Mouse (Mus musculus): ENCODE data around the gene Ppp1r15b. TPM values are rescaled to one million over a fixed set of nuclear protein-coding genes. Genes with fewer than 3 reads are reported as not detected.

Ppp1r15b gene
- 31.7 and 32.1 TPM in 2 replicates for polyA plus RNA-seq (2012; rRNA removed)

- Histone ChIP-seq H3K27ac (ENCODE audit: insufficient read depth, low read length) (peak within 1 kb of the TSS; percentile 83), H3K4me1 (ENCODE audit: control insufficient read depth, insufficient read depth, low read length) (no peaks in the 10 kb centered on the region; the same call in 1 of the 2 replicates), H3K4me3 (replicated peaks; ENCODE audit: insufficient read depth, low read depth, low read length) (peak within 1 kb of the TSS; percentile 81), H3K27me3 (ENCODE audit: control insufficient read depth, insufficient read depth, low read length) (no peaks in the 10 kb centered on the region)
- under 1% methylated on average over 72 of the region's 72 CpGs for WGBS
- TF ChIP-seq CTCF (IDR thresholded peaks at IDR 0.05; ENCODE audit: borderline replicate concordance, insufficient read depth, low read depth, low read length) (no peak), POLR2A (IDR thresholded peaks at IDR 0.05; ENCODE audit: borderline replicate concordance, insufficient read depth, low read length) (peak; percentile 71)
- DNase-seq = peak; percentile 99 to 100
Observed at GRCm38 (mm10) chr1:133130638-133131560, at the start of gene Ppp1r15b. TSS of gene Ppp1r15b (plus strand) at chr1:133131143.

- no peak for TF ChIP-seq CTCF (IDR thresholded peaks at IDR 0.05; ENCODE audit: borderline replicate concordance, insufficient read depth, low read depth, low read length)
- TF ChIP-seq POLR2A (IDR thresholded peaks at IDR 0.05; ENCODE audit: borderline replicate concordance, insufficient read depth, low read length) = no peak
- no peaks in the 10 kb centered on the region for H3K27me3 ChIP-seq (ENCODE audit: control insufficient read depth, insufficient read depth, low read length)
- WGBS = 93% methylated on average over 5 of the region's 5 CpGs
- H3K27ac ChIP-seq (ENCODE audit: insufficient read depth, low read length) = no peak overlapping the region
- no peak for DNase-seq
- H3K4me3 ChIP-seq (replicated peaks; ENCODE audit: insufficient read depth, low read depth, low read length) = no peak overlapping the region
- no peaks in the 10 kb centered on the region for H3K4me1 ChIP-seq (ENCODE audit: control insufficient read depth, insufficient read depth, low read length)
Observed at GRCm38 (mm10) chr1:133083003-133083546, 47.9 kb upstream of the Ppp1r15b start.

GRCm38 (mm10) chr1:133083942-133084625 is 46.9 kb upstream of the Ppp1r15b start:
- WGBS = 85% methylated on average over 11 of the region's 11 CpGs
- TF ChIP-seq CTCF (IDR thresholded peaks at IDR 0.05; ENCODE audit: borderline replicate concordance, insufficient read depth, low read depth, low read length) (no peak), POLR2A (IDR thresholded peaks at IDR 0.05; ENCODE audit: borderline replicate concordance, insufficient read depth, low read length) (no peak)
- DNase-seq = no peak
- H3K27ac ChIP-seq (ENCODE audit: insufficient read depth, low read length) = no peak overlapping the region
- H3K27me3 ChIP-seq (ENCODE audit: control insufficient read depth, insufficient read depth, low read length) = no peaks in the 10 kb centered on the region
- H3K4me1 ChIP-seq (ENCODE audit: control insufficient read depth, insufficient read depth, low read length) = no peaks in the 10 kb centered on the region
- no peak overlapping the region for H3K4me3 ChIP-seq (replicated peaks; ENCODE audit: insufficient read depth, low read depth, low read length)

GRCm38 (mm10) chr1:133084708-133085416 is 46.1 kb upstream of the Ppp1r15b start:
- no peak for DNase-seq
- H3K27me3 ChIP-seq (ENCODE audit: control insufficient read depth, insufficient read depth, low read length) = no peaks in the 10 kb centered on the region
- TF ChIP-seq CTCF (IDR thresholded peaks at IDR 0.05; ENCODE audit: borderline replicate concordance, insufficient read depth, low read depth, low read length) = no peak
- WGBS = 80% methylated on average over 14 of the region's 14 CpGs
- no peak overlapping the region for H3K27ac ChIP-seq (ENCODE audit: insufficient read depth, low read length)
- H3K4me1 ChIP-seq (ENCODE audit: control insufficient read depth, insufficient read depth, low read length) = no peaks in the 10 kb centered on the region
- no peak overlapping the region for H3K4me3 ChIP-seq (replicated peaks; ENCODE audit: insufficient read depth, low read depth, low read length)

GRCm38 (mm10) chr1:133085417-133085742 is 45.6 kb upstream of the Ppp1r15b start:
- Histone ChIP-seq H3K27ac (ENCODE audit: insufficient read depth, low read length) (no peak overlapping the region), H3K4me1 (ENCODE audit: control insufficient read depth, insufficient read depth, low read length) (no peaks in the 10 kb centered on the region), H3K27me3 (ENCODE audit: control insufficient read depth, insufficient read depth, low read length) (no peaks in the 10 kb centered on the region), H3K4me3 (replicated peaks; ENCODE audit: insufficient read depth, low read depth, low read length) (no peak overlapping the region)
- DNase-seq = no peak
- TF ChIP-seq CTCF (IDR thresholded peaks at IDR 0.05; ENCODE audit: borderline replicate concordance, insufficient read depth, low read depth, low read length) (no peak), POLR2A (IDR thresholded peaks at IDR 0.05; ENCODE audit: borderline replicate concordance, insufficient read depth, low read length) (no peak)
- WGBS = 55% methylated on average over 8 of the region's 8 CpGs

- H3K4me3 ChIP-seq (replicated peaks; ENCODE audit: insufficient read depth, low read depth, low read length) = no peak overlapping the region
- 94% methylated on average over 10 of the region's 10 CpGs for WGBS
- no peak overlapping the region for H3K27ac ChIP-seq (ENCODE audit: insufficient read depth, low read length)
- DNase-seq = no peak
- no peaks in the 10 kb centered on the region for H3K4me1 ChIP-seq (ENCODE audit: control insufficient read depth, insufficient read depth, low read length)
- no peaks in the 10 kb centered on the region for H3K27me3 ChIP-seq (ENCODE audit: control insufficient read depth, insufficient read depth, low read length)
- TF ChIP-seq POLR2A (IDR thresholded peaks at IDR 0.05; ENCODE audit: borderline replicate concordance, insufficient read depth, low read length) (no peak), CTCF (IDR thresholded peaks at IDR 0.05; ENCODE audit: borderline replicate concordance, insufficient read depth, low read depth, low read length) (no peak)
Observed at GRCm38 (mm10) chr1:133086804-133087203, 44.1 kb upstream of the Ppp1r15b start.

GRCm38 (mm10) chr1:133087206-133087905 is 43.6 kb upstream of the Ppp1r15b start:
- Histone ChIP-seq H3K4me1 (ENCODE audit: control insufficient read depth, insufficient read depth, low read length) (no peaks in the 10 kb centered on the region), H3K27ac (ENCODE audit: insufficient read depth, low read length) (no peak overlapping the region), H3K4me3 (replicated peaks; ENCODE audit: insufficient read depth, low read depth, low read length) (no peak overlapping the region), H3K27me3 (ENCODE audit: control insufficient read depth, insufficient read depth, low read length) (no peaks in the 10 kb centered on the region)
- TF ChIP-seq CTCF (IDR thresholded peaks at IDR 0.05; ENCODE audit: borderline replicate concordance, insufficient read depth, low read depth, low read length) = peak; percentile 89
- no peak for TF ChIP-seq POLR2A (IDR thresholded peaks at IDR 0.05; ENCODE audit: borderline replicate concordance, insufficient read depth, low read length)
- DNase-seq = peak; percentile 55 to 66
- WGBS = 54% methylated on average over 7 of the region's 7 CpGs

All from cerebellum, adult 2 months (tissue).